Comparison of ENCODE assay signal across 10 mouse cellular contexts in the genomic region with DNA sequence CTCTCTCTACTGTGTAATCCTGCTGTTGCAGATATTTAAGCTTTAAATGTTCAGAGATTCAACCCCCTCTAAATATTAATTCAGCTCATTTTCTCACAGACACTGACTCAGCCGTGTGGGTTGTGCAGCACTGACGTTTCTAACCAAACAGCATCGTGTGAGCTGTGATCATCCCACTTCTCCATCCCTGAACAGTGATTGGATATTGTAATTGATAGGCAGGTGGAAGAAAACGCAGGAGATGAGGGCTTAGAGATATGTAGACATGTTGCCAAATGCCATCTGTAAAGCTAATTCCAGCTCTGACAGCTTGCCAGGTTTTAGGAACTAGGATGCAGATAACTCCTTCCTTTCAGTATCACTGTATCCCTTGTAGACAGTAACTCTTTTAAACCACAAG. TPM values are rescaled to one million over a fixed set of nuclear protein-coding genes. Genes with fewer than 3 reads are reported as not detected.
DNase-seq lines count a peak whose midpoint lies in the region; ATAC-seq lines count a peak whose summit lies in the region.
"Had no signal": no experiment of that assay in that cellular context is flagged by ENCODE, and none has a peak within 500 bp of the region (broad histone marks: within the 10 kb centered on the region; RNA-seq: fewer than 3 reads in every experiment).

No protein-coding gene starts in this region.

- 19% methylated on average over 4 of the region's 4 CpGs for WGBS in heart, embryonic 15.5 days
- 47% methylated on average over 4 of the region's 4 CpGs for WGBS in liver, embryonic 12.5 days (ENCODE audit: insufficient replicate concordance)

- peak overlapping the region; percentile 32; the same call in 1 of the 2 replicates for H3K4me2 ChIP-seq in heart, embryonic 15.5 days
- H3K4me2 ChIP-seq in liver, embryonic 12.5 days, result no peak overlapping the region

- no peak overlapping the region for H3K4me3 ChIP-seq in heart, embryonic 15.5 days
- H3K4me3 ChIP-seq in liver, embryonic 12.5 days, result no peak overlapping the region

- intact Hi-C loops in left cerebral cortex, postnatal 14 days (cut with DNase I), result no loop called here

- 0 out of 2 replicates have a peak, but pooled peaks cover 3% of the 10 kb centered on the region for H3K4me1 ChIP-seq in heart, embryonic 15.5 days (replicated peaks)
- peaks cover 13% of the 10 kb centered on the region for H3K4me1 ChIP-seq in liver, embryonic 12.5 days

- ATAC-seq in heart, embryonic 15.5 days (replicated peaks; ENCODE audit: insufficient number of reproducible peaks, insufficient read depth, low FRiP score, low read depth), result no peak
- no peak for ATAC-seq in liver, embryonic 12.5 days
- no peak for ATAC-seq in erythroblast, adult 5-6 weeks (replicated peaks; ENCODE audit: low FRiP score, poor library complexity, severe bottlenecking)
- ATAC-seq in erythroid progenitor cell, adult 5-6 weeks (replicated peaks; ENCODE audit: low FRiP score, poor library complexity, severe bottlenecking), result no peak

- H3K9ac ChIP-seq in heart, embryonic 15.5 days, result no peak overlapping the region
- no peak overlapping the region for H3K9ac ChIP-seq in liver, embryonic 12.5 days

- peak; percentile 67 for DNase-seq in NIH3T3 (ENCODE audit: low read depth)
- DNase-seq in cerebellum, adult 11 months, result peak; percentile 78
- peak; percentile 78 to 93 for DNase-seq in left cerebral cortex, postnatal 14 days (ENCODE audit: low spot score in 2 of 2)
- no peak for DNase-seq in lung, postnatal 10 days

- no peak overlapping the region for H3K27ac ChIP-seq in heart, embryonic 15.5 days
- no peak overlapping the region for H3K27ac ChIP-seq in liver, embryonic 12.5 days
- H3K27ac ChIP-seq: macrophage had no signal

- H3K27me3 ChIP-seq in heart, embryonic 15.5 days, result no peaks in the 10 kb centered on the region
- no peaks in the 10 kb centered on the region for H3K27me3 ChIP-seq in liver, embryonic 12.5 days (replicated peaks)

- H3K9me3 ChIP-seq in heart, embryonic 15.5 days (replicated peaks), result no peaks in the 10 kb centered on the region
- no peaks in the 10 kb centered on the region for H3K9me3 ChIP-seq in liver, embryonic 12.5 days (replicated peaks)

- H3K36me3 ChIP-seq in heart, embryonic 15.5 days, result no peaks in the 10 kb centered on the region
- H3K36me3 ChIP-seq in liver, embryonic 12.5 days, result no peaks in the 10 kb centered on the region

RNA-seq across cellular contexts. Expression of a gene that starts 21.9 kb away (rescaled TPM):
- 19.4 and 22.0 TPM in 2 replicates for polyA plus RNA-seq in heart, embryonic 15.5 days (2015; fragmentation: Nextera tagmentation; extraction: Ambion mirVana)
- 10 to 100 TPM; 80.2 to 81.4 TPM for total RNA-seq in left cerebral cortex, postnatal 14 days (2021)
- polyA plus RNA-seq in liver, embryonic 12.5 days (2016; fragmentation: Nextera tagmentation; extraction: Ambion mirVana), result 11.2 and 11.7 TPM in 2 replicates
- total RNA-seq in erythroblast, adult 5-6 weeks (2015; ENCODE audit: low replicate concordance), result 9.2 and 10.2 TPM in 2 replicates
- 10.6 and 11.5 TPM in 2 replicates for total RNA-seq in erythroblast, adult 5-6 weeks (2017; ENCODE audit: low replicate concordance)
- total RNA-seq in erythroid progenitor cell, adult 5-6 weeks (2015; ENCODE audit: low replicate concordance), result 7.5 and 13.3 TPM in 2 replicates
- total RNA-seq in erythroid progenitor cell, adult 5-6 weeks (2017; ENCODE audit: low replicate concordance), result 17.5 and 23.0 TPM in 2 replicates

RNA-seq across cellular contexts. Expression of a gene that starts 41.1 kb away (rescaled TPM):
- 0.19 and 9.0 TPM in 2 replicates for polyA plus RNA-seq in heart, embryonic 15.5 days (2015; fragmentation: Nextera tagmentation; extraction: Ambion mirVana)
- total RNA-seq in left cerebral cortex, postnatal 14 days (2021), result not detected
- polyA plus RNA-seq in liver, embryonic 12.5 days (2016; fragmentation: Nextera tagmentation; extraction: Ambion mirVana), result not detected in 2 replicates
- total RNA-seq in erythroblast, adult 5-6 weeks (2015; ENCODE audit: low replicate concordance), result not detected in 2 replicates
- not detected in 2 replicates for total RNA-seq in erythroblast, adult 5-6 weeks (2017; ENCODE audit: low replicate concordance)
- not detected in 2 replicates for total RNA-seq in erythroid progenitor cell, adult 5-6 weeks (2015; ENCODE audit: low replicate concordance)
- total RNA-seq in erythroid progenitor cell, adult 5-6 weeks (2017; ENCODE audit: low replicate concordance), result not detected in 2 replicates
- polyA plus RNA-seq: gonadal fat pad, adult 2 months; macrophage had no signal
